Mouse (Mus musculus): ENCODE data around the gene Ccdc14.

GRCm38 (mm10) chr16:34738656-34739233, 48.3 kb downstream of the Ccdc14 start:
- TF ChIP-seq CTCF (IDR thresholded peaks at IDR 0.05; ENCODE audit: low read depth, low read length) (no peak), POLR2A (IDR thresholded peaks at IDR 0.05; ENCODE audit: extremely low read depth, insufficient read depth, low read length) (no peak)

Data from liver, adult 2 months (tissue).